Mouse (Mus musculus): ENCODE data around the gene Trmt2a.

- TF ChIP-seq TAL1 (conservative IDR thresholded peaks at IDR 0.05; ENCODE audit: low read depth, low read length), result no peak
- TF ChIP-seq CTCF (IDR thresholded peaks at IDR 0.05; ENCODE audit: low read depth, low read length), result no peak
- no peak for TF ChIP-seq GATA2 (IDR thresholded peaks at IDR 0.05; ENCODE audit: borderline replicate concordance, low read depth, low read length)
Measured at GRCm38 (mm10) chr16:18275166-18275565, 26.7 kb downstream of the Trmt2a start.

Measured in G1E (cell line).